Mouse (Mus musculus) limb, embryonic 14.5 days (tissue): ENCODE measurements around the gene Nipsnap1. TPM values are rescaled to one million over a fixed set of nuclear protein-coding genes. Genes with fewer than 3 reads are reported as not detected.

Experiments
- ATAC-seq: fragments of 200-750 bp; cut with Nextera tagmentation; 2 replicates; pipeline ENCODE4 v1.8.0; 2017; ENCODE audit warnings: low read depth, moderate number of reproducible peaks, moderate TSS enrichment; ENCODE audit not compliant: low FRiP score
- DNase-seq: peaks from one replicate; pipeline ENCODE4 v3.0.0-alpha.2; 2015; ENCODE audit warnings: low spot score
- H3K27ac ChIP-seq: fragments of 300-500 bp; sonication (generic); replicated peaks from 2 replicates; pipeline ENCODE4 v1.5.1; 2014; ENCODE audit warnings: low read depth, mild to moderate bottlenecking, low read length, moderate library complexity, mixed read lengths
- H3K27me3 ChIP-seq: fragments of 300-500 bp; sonication (generic); 2 replicates; pipeline ENCODE4 v1.6.1; 2014; ENCODE audit warnings: low read length, mixed read lengths; ENCODE audit not compliant: control insufficient read depth, insufficient read depth
- H3K36me3 ChIP-seq: fragments of 300-500 bp; sonication (generic); 2 replicates; pipeline ENCODE4 v1.6.1; 2014; ENCODE audit warnings: mild to moderate bottlenecking, low read length, moderate library complexity, mixed read lengths; ENCODE audit not compliant: control insufficient read depth, insufficient read depth
- H3K4me1 ChIP-seq: fragments of 300-500 bp; sonication (generic); 2 replicates; pipeline ENCODE4 v1.6.1; 2014; ENCODE audit warnings: antibody characterized with exemption, low read length, mixed read lengths; ENCODE audit not compliant: control insufficient read depth, insufficient read depth
- H3K4me2 ChIP-seq: fragments of 300-500 bp; sonication (generic); replicated peaks from 2 replicates; pipeline ENCODE4 v1.6.1; 2014; ENCODE audit warnings: low read depth, mild to moderate bottlenecking, low read length, moderate library complexity; ENCODE audit not compliant: severe bottlenecking
- H3K4me3 ChIP-seq: fragments of 300-500 bp; sonication (generic); replicated peaks from 2 replicates; pipeline ENCODE4 v1.5.1; 2014; ENCODE audit warnings: low read length
- H3K9ac ChIP-seq: fragments of 300-500 bp; sonication (generic); 2 replicates; pipeline ENCODE4 v1.6.1; 2014; ENCODE audit warnings: mild to moderate bottlenecking, low read depth, low read length, moderate library complexity; ENCODE audit not compliant: severe bottlenecking
- H3K9me3 ChIP-seq: fragments of 300-500 bp; sonication (generic); 2 replicates; pipeline ENCODE4 v1.6.1; 2016; ENCODE audit warnings: low read length; ENCODE audit not compliant: control insufficient read depth
- POLR2A ChIP-seq: fragments of 200-500 bp; IDR thresholded peaks from 2 replicates; pipeline ENCODE4 v1.8.0; 2012; ENCODE audit warnings: inconsistent platforms, mild to moderate bottlenecking, moderate library complexity, borderline replicate concordance; ENCODE audit not compliant: insufficient read depth, insufficient read length; ENCODE audit errors: extremely low read depth
- WGBS: fragments of 180-500 bp; shearing (Covaris S2); extraction: QIAGEN DNeasy Blood & Tissue Kit; methylation state at CpG from one replicate; pipeline ENCODE4 v1.1.7; 2014; 5-methylcytosine and 5-hydroxymethylcytosine counted together
- polyA plus RNA-seq, 2 experiments: library from polyadenylated mRNA; depleted of rRNA in 1 of 2; stranded (reverse) in 1 of 2; unstranded in 1 of 2; fragments of >200 nt; fragmentation: Nextera tagmentation in 1 of 2; extraction: Ambion mirVana in 1 of 2; gene quantifications; 2 replicates each; pipeline versions ENCODE4 v1.2.1 to v1.2.3; 2012 to 2014

The Nipsnap1 gene
- polyA plus RNA-seq, 2 experiments, result 34.7 to 42.9 TPM

- H3K27me3 ChIP-seq, result no peaks in the 10 kb centered on the region
- no peak for TF ChIP-seq POLR2A
- H3K9me3 ChIP-seq, result no peaks in the 10 kb centered on the region
- ATAC-seq (no peak), DNase-seq (no peak)
- no peak overlapping the region for H3K27ac ChIP-seq
- 1% methylated on average over 10 of the region's 10 CpGs for WGBS
- peak overlapping the region; percentile 68 for H3K9ac ChIP-seq
- H3K4me2 ChIP-seq, result peak overlapping the region; percentile 71
- H3K36me3 ChIP-seq, result peaks cover 5% of the 10 kb centered on the region; the same call in 1 of the 2 replicates
- H3K4me3 ChIP-seq, result peak overlapping the region; percentile 73
- H3K4me1 ChIP-seq, result 0 out of 2 replicates have a peak, but pooled peaks cover 4% of the 10 kb centered on the region
Measured at GRCm38 (mm10) chr11:4874551-4874950, 800 bp downstream of the Nipsnap1 start.

GRCm38 (mm10) chr11:4881087-4881486 is 7.3 kb downstream of the Nipsnap1 start:
- Histone ChIP-seq H3K4me1 (no peaks in the 10 kb centered on the region; the same call in 1 of the 2 replicates), H3K9me3 (no peaks in the 10 kb centered on the region), H3K9ac (no peak overlapping the region), H3K27me3 (no peaks in the 10 kb centered on the region), H3K4me3 (no peak overlapping the region), H3K36me3 (peaks cover 18% of the 10 kb centered on the region), H3K27ac (no peak overlapping the region), H3K4me2 (no peak overlapping the region)
- ATAC-seq, result no peak
- 79% methylated on average over 4 of the region's 4 CpGs for WGBS
- TF ChIP-seq POLR2A, result no peak
- DNase-seq, result no peak

- Histone ChIP-seq H3K4me2 (no peak overlapping the region), H3K4me3 (no peak overlapping the region), H3K9me3 (no peaks in the 10 kb centered on the region), H3K27ac (no peak overlapping the region), H3K27me3 (no peaks in the 10 kb centered on the region), H3K4me1 (no peaks in the 10 kb centered on the region; the same call in 1 of the 2 replicates), H3K9ac (no peak overlapping the region), H3K36me3 (peaks cover 22% of the 10 kb centered on the region)
- 50% methylated on average over 14 of the region's 14 CpGs for WGBS
- TF ChIP-seq POLR2A, result no peak
- DNase-seq, result peak; percentile 13
- ATAC-seq, result no peak
Measured at GRCm38 (mm10) chr11:4882892-4883627, 9.3 kb downstream of the Nipsnap1 start.

- H3K4me1 ChIP-seq, result no peaks in the 10 kb centered on the region; the same call in 1 of the 2 replicates
- no peak overlapping the region for H3K9ac ChIP-seq
- H3K27me3 ChIP-seq, result no peaks in the 10 kb centered on the region
- ATAC-seq (no peak), DNase-seq (no peak)
- TF ChIP-seq POLR2A, result no peak
- 70% methylated on average over 2 of the region's 2 CpGs for WGBS
- H3K4me3 ChIP-seq, result no peak overlapping the region
- no peaks in the 10 kb centered on the region for H3K9me3 ChIP-seq
- H3K4me2 ChIP-seq, result no peak overlapping the region
- peaks cover 46% of the 10 kb centered on the region for H3K36me3 ChIP-seq
- H3K27ac ChIP-seq, result no peak overlapping the region
Measured at GRCm38 (mm10) chr11:4885385-4885903, 11.7 kb downstream of the Nipsnap1 start.

GRCm38 (mm10) chr11:4886987-4887386 is 13.2 kb downstream of the Nipsnap1 start:
- TF ChIP-seq POLR2A, result no peak
- H3K36me3 ChIP-seq, result peaks cover 55% of the 10 kb centered on the region
- 98% methylated on average over 3 of the region's 3 CpGs for WGBS
- no peak overlapping the region for H3K4me2 ChIP-seq
- H3K4me1 ChIP-seq, result no peaks in the 10 kb centered on the region
- DNase-seq, result no peak
- H3K27ac ChIP-seq, result no peak overlapping the region
- H3K4me3 ChIP-seq, result no peak overlapping the region
- H3K9me3 ChIP-seq, result no peaks in the 10 kb centered on the region
- no peak for ATAC-seq
- H3K9ac ChIP-seq, result no peak overlapping the region
- no peaks in the 10 kb centered on the region for H3K27me3 ChIP-seq
